11 mouse cellular contexts compared by ENCODE assay signal in the genomic region with DNA sequence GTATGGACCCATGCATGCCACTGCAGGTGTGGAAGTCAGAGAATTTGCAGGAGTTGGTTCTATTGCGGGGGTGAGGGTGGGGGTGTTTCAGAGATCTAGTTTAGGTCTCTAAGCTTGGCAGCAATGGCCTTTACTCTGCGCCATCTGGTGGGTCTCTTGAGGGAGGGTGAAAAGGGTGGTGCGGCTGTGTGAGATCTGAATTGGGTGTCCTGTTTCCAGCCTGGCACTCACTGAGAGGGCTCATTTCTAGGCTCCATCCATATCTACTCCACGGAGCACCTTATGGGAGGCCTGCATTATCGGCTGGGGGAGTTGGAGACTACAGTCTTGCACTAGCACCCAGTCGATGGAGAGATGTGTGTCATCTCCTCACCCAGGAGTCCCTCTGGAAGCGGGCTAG.
DNase-seq lines count a peak whose midpoint lies in the region; ATAC-seq lines count a peak whose summit lies in the region.
"Had no signal": no experiment of that assay in that cellular context is flagged by ENCODE, and none has a peak within 500 bp of the region (broad histone marks: within the 10 kb centered on the region; RNA-seq: fewer than 3 reads in every experiment).

No protein-coding gene starts in this region.

- peak; percentile 41 to 51 for DNase-seq in cerebellum, postnatal 14 days
- no peak for DNase-seq in cerebellum, postnatal 4 days (ENCODE audit: low spot score in 2 of 2)
- no peak for DNase-seq in heart, adult 18-20 months
- peak; percentile 58 for DNase-seq in brain, adult 2 months (ENCODE audit: low read depth, low spot score)
- DNase-seq in limb, embryonic 10.5 days (ENCODE audit: low spot score) = no peak
- no peak for DNase-seq in left cerebral cortex, adult 9 months (ENCODE audit: low spot score in 2 of 2)
- DNase-seq in layer of hippocampus, adult 9-11 months = no peak
- DNase-seq: lung, postnatal 14 days; right cerebral cortex, postnatal 25 days had no signal

- no peak overlapping the region for H3K4me2 ChIP-seq in heart, embryonic 15.5 days
- H3K4me2 ChIP-seq: hindbrain, embryonic 13.5 days had no signal

- peaks cover 92% of the 10 kb centered on the region for H3K4me1 ChIP-seq in heart, embryonic 15.5 days (replicated peaks)
- peaks cover 90% of the 10 kb centered on the region for H3K4me1 ChIP-seq in limb, embryonic 10.5 days

- no peak for ATAC-seq in heart, embryonic 15.5 days (replicated peaks; ENCODE audit: insufficient number of reproducible peaks, insufficient read depth, low FRiP score, low read depth)

- H3K27ac ChIP-seq in heart, embryonic 15.5 days = peak overlapping the region; percentile 55; the same call in 1 of the 2 replicates
- peak overlapping the region; percentile 96 for H3K27ac ChIP-seq in limb, embryonic 10.5 days
- H3K27ac ChIP-seq: hindbrain, embryonic 13.5 days had no signal

- no peaks in the 10 kb centered on the region for H3K27me3 ChIP-seq in heart, embryonic 15.5 days
- no peaks in the 10 kb centered on the region for H3K27me3 ChIP-seq in limb, embryonic 10.5 days (ENCODE audit: low read depth, poor library complexity, severe bottlenecking)

- no peaks in the 10 kb centered on the region for H3K36me3 ChIP-seq in heart, embryonic 15.5 days
- H3K36me3 ChIP-seq in limb, embryonic 10.5 days = no peaks in the 10 kb centered on the region
- H3K36me3 ChIP-seq: hindbrain, embryonic 13.5 days had no signal

- H3K4me3 ChIP-seq in heart, embryonic 15.5 days = no peak overlapping the region
- no peak overlapping the region for H3K4me3 ChIP-seq in limb, embryonic 10.5 days
- H3K4me3 ChIP-seq: hindbrain, embryonic 13.5 days had no signal

- 68% methylated on average over 7 of the region's 7 CpGs for WGBS in heart, embryonic 15.5 days
- 66% methylated on average over 7 of the region's 7 CpGs for WGBS in limb, embryonic 10.5 days

- H3K9me3 ChIP-seq in heart, embryonic 15.5 days (replicated peaks) = no peaks in the 10 kb centered on the region
- H3K9me3 ChIP-seq in limb, embryonic 10.5 days (replicated peaks) = no peaks in the 10 kb centered on the region
- H3K9me3 ChIP-seq: hindbrain, embryonic 13.5 days had no signal

- no peak overlapping the region for H3K9ac ChIP-seq in heart, embryonic 15.5 days
- H3K9ac ChIP-seq: hindbrain, embryonic 13.5 days had no signal

Comparison
In these comparisons a context has a peak if more than half of its experiments do, and no peak if none do; other contexts are left out.
1. DNase-seq: peak in cerebellum, postnatal 14 days (2 of 2) and brain, adult 2 months (single experiment); none in cerebellum, postnatal 4 days (0 of 2), heart, adult 18-20 months (0 of 2), limb, embryonic 10.5 days (single experiment), left cerebral cortex, adult 9 months (0 of 2) and layer of hippocampus, adult 9-11 months (single experiment).